Mouse (Mus musculus) kidney, embryonic 16.5 days (tissue): ENCODE results near the gene Hhat. TPM values are rescaled to one million over a fixed set of nuclear protein-coding genes. Genes with fewer than 3 reads are reported as not detected.

Source experiments
- ATAC-seq: fragments of 200-750 bp; cut with Nextera tagmentation; 2 replicates; pipeline ENCODE4 v1.8.0; 2017; ENCODE audit warnings: moderate TSS enrichment; ENCODE audit not compliant: low FRiP score, low TSS enrichment
- H3K27ac ChIP-seq: fragments of 300-500 bp; sonication (generic); 2 replicates; pipeline ENCODE4 v1.5.1; 2014; ENCODE audit warnings: low read length
- H3K27me3 ChIP-seq: fragments of 300-500 bp; sonication (generic); 2 replicates; pipeline ENCODE4 v1.6.1; 2014; ENCODE audit warnings: low read length, control low read depth, mixed read lengths; ENCODE audit not compliant: insufficient read depth
- H3K36me3 ChIP-seq: fragments of 300-500 bp; sonication (generic); 2 replicates; pipeline ENCODE4 v1.6.1; 2014; ENCODE audit warnings: low read length, control low read depth, mixed read lengths; ENCODE audit not compliant: insufficient read depth
- H3K4me1 ChIP-seq: fragments of 300-500 bp; sonication (generic); 2 replicates; pipeline ENCODE4 v1.6.1; 2014; ENCODE audit warnings: low read length, control low read depth, mixed read lengths; ENCODE audit not compliant: insufficient read depth
- H3K4me2 ChIP-seq: fragments of 300-500 bp; sonication (generic); replicated peaks from 2 replicates; pipeline ENCODE4 v1.6.1; 2014; ENCODE audit warnings: low read depth, low read length
- H3K4me3 ChIP-seq: fragments of 300-500 bp; sonication (generic); 2 replicates; pipeline ENCODE4 v1.5.1; 2014; ENCODE audit warnings: mild to moderate bottlenecking, low read length
- H3K9ac ChIP-seq: fragments of 300-500 bp; sonication (generic); replicated peaks from 2 replicates; pipeline ENCODE4 v1.6.1; 2014; ENCODE audit warnings: low read length
- H3K9me3 ChIP-seq: fragments of 300-500 bp; sonication (generic); 2 replicates; pipeline ENCODE4 v1.6.1; 2016; ENCODE audit warnings: low read length, control low read depth
- WGBS: fragments of 180-500 bp; shearing (Covaris S2); extraction: QIAGEN DNeasy Blood & Tissue Kit; methylation state at CpG from one replicate; pipeline ENCODE4 v1.1.7; 2014; 5-methylcytosine and 5-hydroxymethylcytosine counted together
- polyA plus RNA-seq: library from polyadenylated mRNA; unstranded; fragments of >200 nt; fragmentation: Nextera tagmentation; extraction: Ambion mirVana; gene quantifications from 2 replicates; pipeline ENCODE4 v1.2.1, GENCODE M21; 2015

Hhat gene
- polyA plus RNA-seq, 1 experiment from 2014 or later, result 17.8 TPM

DNA sequence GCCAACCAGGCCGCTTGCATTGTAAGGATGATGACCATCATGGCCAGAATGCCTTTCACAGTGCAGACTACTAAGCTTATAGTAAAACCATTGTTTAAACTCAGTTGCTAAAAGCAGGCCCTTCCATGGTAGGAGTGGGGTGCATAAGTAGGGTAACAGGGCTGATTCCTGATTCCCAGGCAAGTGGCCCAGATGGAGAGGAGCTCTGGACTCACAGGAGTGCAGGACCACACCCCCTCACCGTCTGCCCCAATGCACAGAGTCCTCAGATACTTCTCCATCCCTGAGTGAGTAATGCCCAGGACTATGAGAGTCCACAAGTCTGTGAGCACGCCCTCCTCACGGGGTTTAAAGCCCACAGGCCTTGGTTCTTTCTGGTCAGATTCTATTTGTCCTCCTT, 175.6 kb downstream of the Hhat start:
- Histone ChIP-seq H3K27ac (no peak overlapping the region), H3K27me3 (no peaks in the 10 kb centered on the region), H3K36me3 (no peaks in the 10 kb centered on the region), H3K4me3 (no peak overlapping the region), H3K9me3 (no peaks in the 10 kb centered on the region), H3K4me2 (no peak overlapping the region), H3K4me1 (no peaks in the 10 kb centered on the region), H3K9ac (no peak overlapping the region)
- no peak for ATAC-seq
- WGBS, result 78% methylated on average over 4 of the region's 4 CpGs

GRCm38 (mm10) chr1:192593492-192593891, 177.5 kb downstream of the Hhat start:
- H3K36me3 ChIP-seq, result no peaks in the 10 kb centered on the region
- H3K4me2 ChIP-seq, result no peak overlapping the region
- H3K9me3 ChIP-seq, result no peaks in the 10 kb centered on the region
- no peak overlapping the region for H3K4me3 ChIP-seq
- H3K4me1 ChIP-seq, result no peaks in the 10 kb centered on the region
- 55% methylated on average over 3 of the region's 3 CpGs for WGBS
- no peak for ATAC-seq
- H3K27ac ChIP-seq, result no peak overlapping the region
- no peaks in the 10 kb centered on the region for H3K27me3 ChIP-seq
- no peak overlapping the region for H3K9ac ChIP-seq

DNA sequence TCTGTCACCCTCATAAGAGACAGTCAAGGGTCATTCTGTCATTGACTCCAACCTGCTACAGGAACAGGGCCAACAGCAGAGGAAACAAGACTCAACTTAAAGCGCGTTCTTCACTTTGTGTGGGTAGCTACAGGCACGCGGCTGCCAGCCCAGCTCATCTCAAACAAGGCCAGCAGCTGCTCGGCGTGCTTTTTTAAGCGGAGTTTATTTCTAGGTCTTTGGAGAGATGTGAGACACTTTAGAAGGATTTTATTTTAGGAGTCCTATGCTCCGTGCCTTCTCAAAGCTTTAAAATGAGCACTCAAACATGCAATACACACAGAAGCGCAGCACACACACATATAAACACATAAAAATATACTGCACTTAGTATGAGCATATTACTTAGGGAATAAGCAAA, 183.6 kb downstream of the Hhat start:
- Histone ChIP-seq H3K4me1 (no peaks in the 10 kb centered on the region), H3K36me3 (no peaks in the 10 kb centered on the region), H3K27ac (no peak overlapping the region), H3K4me3 (no peak overlapping the region), H3K9me3 (no peaks in the 10 kb centered on the region), H3K4me2 (no peak overlapping the region), H3K27me3 (no peaks in the 10 kb centered on the region), H3K9ac (no peak overlapping the region)
- no peak for ATAC-seq
- 86% methylated on average over 9 of the region's 9 CpGs for WGBS

- no peaks in the 10 kb centered on the region for H3K36me3 ChIP-seq
- no peaks in the 10 kb centered on the region for H3K9me3 ChIP-seq
- H3K4me1 ChIP-seq, result no peaks in the 10 kb centered on the region
- H3K27me3 ChIP-seq, result no peaks in the 10 kb centered on the region
- no peak overlapping the region for H3K4me2 ChIP-seq
- H3K4me3 ChIP-seq, result no peak overlapping the region
- H3K27ac ChIP-seq, result no peak overlapping the region
- ATAC-seq, result no peak
- no peak overlapping the region for H3K9ac ChIP-seq
Measured at GRCm38 (mm10) chr1:192585289-192585688, 185.7 kb downstream of the Hhat start.

- H3K9me3 ChIP-seq, result no peaks in the 10 kb centered on the region
- H3K4me3 ChIP-seq, result no peak overlapping the region
- no peaks in the 10 kb centered on the region for H3K27me3 ChIP-seq
- no peak for ATAC-seq
- H3K9ac ChIP-seq, result no peak overlapping the region
- no peaks in the 10 kb centered on the region for H3K4me1 ChIP-seq
- WGBS, result 58% methylated on average over 2 of the region's 2 CpGs
- no peak overlapping the region for H3K4me2 ChIP-seq
- no peaks in the 10 kb centered on the region for H3K36me3 ChIP-seq
- no peak overlapping the region for H3K27ac ChIP-seq
Measured at GRCm38 (mm10) chr1:192582921-192583320, 188.1 kb downstream of the Hhat start.

- H3K4me1 ChIP-seq, result no peaks in the 10 kb centered on the region
- H3K27me3 ChIP-seq, result no peaks in the 10 kb centered on the region
- no peak overlapping the region for H3K9ac ChIP-seq
- no peak for ATAC-seq
- no peak overlapping the region for H3K4me2 ChIP-seq
- H3K27ac ChIP-seq, result no peak overlapping the region
- no peaks in the 10 kb centered on the region for H3K36me3 ChIP-seq
- peaks cover 10% of the 10 kb centered on the region; the same call in 1 of the 2 replicates for H3K9me3 ChIP-seq
- H3K4me3 ChIP-seq, result no peak overlapping the region
Measured at GRCm38 (mm10) chr1:192564691-192565090, 206.3 kb downstream of the Hhat start.

GRCm38 (mm10) chr1:192559341-192559740, 211.7 kb downstream of the Hhat start:
- no peak overlapping the region for H3K9ac ChIP-seq
- 78% methylated on average over 1 of the region's 1 CpGs for WGBS
- no peak for ATAC-seq

GRCm38 (mm10) chr1:192557978-192558594, 212.9 kb downstream of the Hhat start:
- Histone ChIP-seq H3K9me3 (no peaks in the 10 kb centered on the region), H3K27me3 (no peaks in the 10 kb centered on the region), H3K4me2 (no peak overlapping the region), H3K4me1 (no peaks in the 10 kb centered on the region; the same call in 1 of the 2 replicates), H3K27ac (no peak overlapping the region), H3K4me3 (no peak overlapping the region), H3K36me3 (no peaks in the 10 kb centered on the region), H3K9ac (no peak overlapping the region)
- ATAC-seq, result no peak
- WGBS, result 84% methylated on average over 5 of the region's 5 CpGs

More at GRCm38 (mm10) chr1:192559341-192559740, 211.7 kb downstream of the Hhat start:
- Histone ChIP-seq H3K27ac (no peak overlapping the region), H3K4me1 (no peaks in the 10 kb centered on the region; the same call in 1 of the 2 replicates), H3K9me3 (no peaks in the 10 kb centered on the region), H3K4me3 (no peak overlapping the region), H3K4me2 (no peak overlapping the region), H3K36me3 (no peaks in the 10 kb centered on the region), H3K27me3 (no peaks in the 10 kb centered on the region)

GRCm38 (mm10) chr1:192555516-192555915, 215.5 kb downstream of the Hhat start:
- no peak overlapping the region for H3K9ac ChIP-seq
- H3K9me3 ChIP-seq, result no peaks in the 10 kb centered on the region
- ATAC-seq, result no peak
- no peak overlapping the region for H3K4me2 ChIP-seq
- no peaks in the 10 kb centered on the region for H3K27me3 ChIP-seq
- 55% methylated on average over 4 of the region's 4 CpGs for WGBS
- H3K27ac ChIP-seq, result no peak overlapping the region
- H3K36me3 ChIP-seq, result no peaks in the 10 kb centered on the region
- no peak overlapping the region for H3K4me3 ChIP-seq
- no peaks in the 10 kb centered on the region; the same call in 1 of the 2 replicates for H3K4me1 ChIP-seq

DNA sequence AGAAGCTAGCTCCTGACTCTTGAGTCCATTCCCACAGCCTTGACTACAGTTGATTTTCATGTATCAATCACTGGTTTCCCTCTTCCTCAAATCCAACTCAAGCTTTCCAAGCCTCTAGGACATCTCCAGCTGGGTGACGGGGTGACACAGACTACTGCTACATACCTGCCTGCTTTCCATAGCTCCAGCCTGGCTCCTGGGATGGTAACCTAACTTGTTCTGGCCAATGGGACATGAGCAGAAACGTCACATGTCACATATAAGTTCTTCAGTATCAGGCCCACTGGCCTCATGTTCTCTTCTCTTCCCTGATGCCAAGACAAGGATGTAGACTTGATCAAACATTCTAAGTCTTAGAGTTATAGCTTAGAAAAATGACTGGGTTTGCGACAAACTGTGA, 220.5 kb downstream of the Hhat start:
- Histone ChIP-seq H3K36me3 (no peaks in the 10 kb centered on the region), H3K4me2 (no peak overlapping the region), H3K27me3 (no peaks in the 10 kb centered on the region), H3K27ac (no peak overlapping the region), H3K4me1 (no peaks in the 10 kb centered on the region), H3K9ac (no peak overlapping the region), H3K9me3 (no peaks in the 10 kb centered on the region), H3K4me3 (no peak overlapping the region)
- no peak for ATAC-seq
- 93% methylated on average over 3 of the region's 3 CpGs for WGBS
